Mouse (Mus musculus) E14TG2a.4 (cell line): Measurements from ENCODE around the gene Mdc1.
A peak's percentile ranks its signal among the peaks of the same experiment; 100 is the strongest.

ENCODE experiments used
- H3K27me3 ChIP-seq: 2 replicates; pipeline ENCODE4 v1.6.1; 2014; ENCODE audit warnings: low read length, control low read depth; ENCODE audit not compliant: insufficient read depth
- H3K36me3 ChIP-seq: 2 replicates; pipeline ENCODE4 v1.6.1; 2014; ENCODE audit warnings: low read length, control low read depth; ENCODE audit not compliant: insufficient read depth
- H3K4me1 ChIP-seq: replicated peaks from 2 replicates; pipeline ENCODE4 v1.6.1; 2014; ENCODE audit warnings: low read depth, low read length, control low read depth
- H3K4me3 ChIP-seq: replicated peaks from 2 replicates; pipeline ENCODE4 v1.5.1; 2014; ENCODE audit warnings: mild to moderate bottlenecking, low read length
- H3K9me3 ChIP-seq: 2 replicates; pipeline ENCODE4 v1.6.1; 2014; ENCODE audit warnings: low read length, control low read depth
- CTCF ChIP-seq: conservative IDR thresholded peaks from 2 replicates; pipeline ENCODE4 v1.5.1; 2014; ENCODE audit warnings: low read length
- NANOG ChIP-seq: IDR thresholded peaks from 2 replicates; pipeline ENCODE4 v1.6.1; 2014; ENCODE audit warnings: borderline replicate concordance, low read length, mixed read lengths
- POU5F1 ChIP-seq: IDR thresholded peaks from 2 replicates; pipeline ENCODE4 v1.6.1; 2014; ENCODE audit warnings: low read length, borderline replicate concordance

The Mdc1 gene

GRCm38 (mm10) chr17:35817226-35817625 lies 24.1 kb upstream of the Mdc1 start:
- Histone ChIP-seq H3K9me3 (no peaks in the 10 kb centered on the region), H3K4me1 (peaks cover 62% of the 10 kb centered on the region), H3K4me3 (no peak overlapping the region; the same call in 1 of the 2 replicates), H3K36me3 (no peaks in the 10 kb centered on the region), H3K27me3 (peaks cover 20% of the 10 kb centered on the region)
- no peak for TF ChIP-seq NANOG
- TF ChIP-seq CTCF, result no peak
- TF ChIP-seq POU5F1, result no peak

GRCm38 (mm10) chr17:35820111-35820510 lies 21.2 kb upstream of the Mdc1 start:
- Histone ChIP-seq H3K9me3 (no peaks in the 10 kb centered on the region), H3K4me1 (peaks cover 56% of the 10 kb centered on the region)
- no peak for TF ChIP-seq POU5F1
- no peak for TF ChIP-seq NANOG
- no peak for TF ChIP-seq CTCF

GRCm38 (mm10) chr17:35821439-35822430 lies 19.6 kb upstream of the Mdc1 start, which contains the start of gene Ier3:
Ier3 (plus strand) TSS chr17:35821684.
- no peak for TF ChIP-seq NANOG
- TF ChIP-seq CTCF, result no peak
- no peak for TF ChIP-seq POU5F1
- H3K9me3 ChIP-seq, result no peaks in the 10 kb centered on the region
- H3K27me3 ChIP-seq, result peaks cover 15% of the 10 kb centered on the region
- H3K36me3 ChIP-seq, result peaks cover 24% of the 10 kb centered on the region
- H3K4me3 ChIP-seq, result peak within 1 kb of the TSS; percentile 88
- peaks cover 48% of the 10 kb centered on the region for H3K4me1 ChIP-seq

More at GRCm38 (mm10) chr17:35820111-35820510, 21.2 kb upstream of the Mdc1 start:
- H3K4me3 ChIP-seq, result no peak overlapping the region
- H3K36me3 ChIP-seq, result peaks cover 8% of the 10 kb centered on the region
- peaks cover 15% of the 10 kb centered on the region for H3K27me3 ChIP-seq

GRCm38 (mm10) chr17:35822564-35822963 lies 18.8 kb upstream of the Mdc1 start:
- peaks cover 15% of the 10 kb centered on the region for H3K27me3 ChIP-seq
- peaks cover 32% of the 10 kb centered on the region for H3K36me3 ChIP-seq
- peaks cover 41% of the 10 kb centered on the region for H3K4me1 ChIP-seq
- no peak for TF ChIP-seq CTCF
- TF ChIP-seq POU5F1, result no peak
- TF ChIP-seq NANOG, result no peak
- no peaks in the 10 kb centered on the region for H3K9me3 ChIP-seq
- peak overlapping the region; percentile 88 for H3K4me3 ChIP-seq

- Histone ChIP-seq H3K36me3 (peaks cover 35% of the 10 kb centered on the region), H3K9me3 (no peaks in the 10 kb centered on the region), H3K4me1 (peaks cover 37% of the 10 kb centered on the region), H3K4me3 (peak within 1 kb of the TSS; percentile 88), H3K27me3 (peaks cover 15% of the 10 kb centered on the region)
- TF ChIP-seq NANOG, result no peak
- TF ChIP-seq POU5F1, result no peak
- TF ChIP-seq CTCF, result no peak
These were observed 18.1 kb upstream of the Mdc1 start, which contains the start of gene Flot1 for GRCm38 (mm10) chr17:35822964-35823937. Flot1 (plus strand) TSS chr17:35823230.

- TF ChIP-seq CTCF (no peak), POU5F1 (no peak), NANOG (no peak)
- no peaks in the 10 kb centered on the region for H3K9me3 ChIP-seq
- peaks cover 36% of the 10 kb centered on the region for H3K36me3 ChIP-seq
- H3K4me3 ChIP-seq, result peak overlapping the region; percentile 84
- H3K4me1 ChIP-seq, result peaks cover 44% of the 10 kb centered on the region
- H3K27me3 ChIP-seq, result peaks cover 14% of the 10 kb centered on the region
These were observed 16.9 kb upstream of the Mdc1 start for GRCm38 (mm10) chr17:35824402-35824801.

GRCm38 (mm10) chr17:35825109-35825850 lies 16.0 kb upstream of the Mdc1 start:
- H3K27me3 ChIP-seq, result peaks cover 7% of the 10 kb centered on the region
- H3K9me3 ChIP-seq, result no peaks in the 10 kb centered on the region
- H3K4me3 ChIP-seq, result no peak overlapping the region
- TF ChIP-seq POU5F1 (no peak), NANOG (no peak), CTCF (no peak)
- peaks cover 51% of the 10 kb centered on the region for H3K4me1 ChIP-seq
- H3K36me3 ChIP-seq, result peaks cover 38% of the 10 kb centered on the region
